7 mouse cellular contexts compared by ENCODE assay signal in genomic region chr14:90295456-90295855, GRCm38 (mm10).
A peak's percentile ranks its signal among the peaks of the same experiment; 100 is the strongest.
DNase-seq lines count a peak whose midpoint lies in the region; TF ChIP-seq lines count a peak whose summit lies in the region.
"Not testable (repeated sequence)": the region's sequence is repeated elsewhere in the genome, so short reads cannot be mapped to it uniquely, and the experiment has no call there.

No protein-coding gene starts in this region.

- TF ChIP-seq EP300 in heart, adult 2 months (IDR thresholded peaks at IDR 0.05; ENCODE audit: insufficient read depth, low read depth, low read length) = not testable (repeated sequence)

- not testable (repeated sequence) for H3K27me3 ChIP-seq in heart, adult 2 months (ENCODE audit: control insufficient read depth, insufficient read depth, low read length)

- not testable (repeated sequence) for H3K4me1 ChIP-seq in heart, adult 2 months (ENCODE audit: control insufficient read depth, insufficient read depth, low read length)

- H3K4me3 ChIP-seq in heart, adult 2 months = not testable (repeated sequence)

- not testable (repeated sequence) for H3K27ac ChIP-seq in heart, adult 2 months

- 91% methylated on average over 17 of the region's 18 CpGs for WGBS in heart, adult 2 months

- peak; percentile 5 for DNase-seq in adrenal gland, postnatal 10 days
- DNase-seq in cerebellum, postnatal 14 days = peak; percentile 17
- DNase-seq in heart, adult 2 months = peak; percentile 9 to 23
- peak; percentile 14 for DNase-seq in kidney, postnatal 10 days
- peak; percentile 8 to 18 for DNase-seq in left cerebral cortex, postnatal 14 days (ENCODE audit: low spot score in 2 of 2)
- peak; percentile 3 for DNase-seq in right cerebral cortex, adult 18-20 months
- peak; percentile 6 to 7 for DNase-seq in thymus, adult 18-20 months

- not testable (repeated sequence) for TF ChIP-seq CTCF in heart, adult 2 months (IDR thresholded peaks at IDR 0.05)

- not testable (repeated sequence) for H3K36me3 ChIP-seq in heart, adult 2 months (ENCODE audit: control insufficient read depth, insufficient read depth, low read length)

- not testable (repeated sequence) for H3K9ac ChIP-seq in heart, adult 2 months (ENCODE audit: low read depth, low read length)

- intact Hi-C loops in heart, adult 2 months (cut with DNase I); left cerebral cortex, postnatal 14 days (cut with DNase I): not testable (repeated sequence)

- TF ChIP-seq POLR2A in heart, adult 2 months (IDR thresholded peaks at IDR 0.05; ENCODE audit: insufficient read depth, low read depth, low read length) = not testable (repeated sequence)

- H3K79me2 ChIP-seq in heart, adult 2 months (replicated peaks; ENCODE audit: control insufficient read depth, insufficient read depth, low read length) = not testable (repeated sequence)
